Mouse (Mus musculus) thymus, adult 2 months (tissue): Measurements from ENCODE around the gene Pde4d.

ENCODE experiments used
- CTCF ChIP-seq: fragments of 200-500 bp; IDR thresholded peaks from 2 replicates; pipeline ENCODE4 v1.5.1; 2012; ENCODE audit warnings: mild to moderate bottlenecking, control low read depth, low read length, moderate library complexity, borderline replicate concordance; ENCODE audit not compliant: control insufficient read depth, poor library complexity, insufficient read depth; ENCODE audit errors: extremely low read depth
- POLR2A ChIP-seq: fragments of 200-500 bp; IDR thresholded peaks from 2 replicates; pipeline ENCODE4 v1.6.1; 2012; ENCODE audit warnings: mild to moderate bottlenecking, low read length, control low read depth, moderate library complexity; ENCODE audit not compliant: control insufficient read depth, poor library complexity, insufficient read depth; ENCODE audit errors: extremely low read depth

- TF ChIP-seq CTCF (no peak), POLR2A (no peak)
Observed at GRCm38 (mm10) chr13:108820487-108820886, 370.7 kb downstream of the Pde4d start.
